Mouse (Mus musculus): ENCODE data around the gene Rfx8.
A peak's percentile ranks its signal among the peaks of the same experiment; 100 is the strongest.

The Rfx8 gene

GRCm38 (mm10) chr1:39720632-39721350 lies at the start of gene Rfx8:
Gene Rfx8, minus strand, starts transcription at chr1:39720997.
- DNase-seq, result no peak

- no peak for DNase-seq
These were observed 49.6 kb upstream of the Rfx8 start for GRCm38 (mm10) chr1:39770436-39770835.

- DNase-seq, result no peak
These were observed 47.2 kb upstream of the Rfx8 start for GRCm38 (mm10) chr1:39768017-39768416.

- no peak for DNase-seq
These were observed 45.2 kb upstream of the Rfx8 start for GRCm38 (mm10) chr1:39765854-39766493.

- DNase-seq, result peak; percentile 25 to 35
These were observed 41.2 kb upstream of the Rfx8 start for GRCm38 (mm10) chr1:39762025-39762370.

GRCm38 (mm10) chr1:39761211-39762024 lies 40.6 kb upstream of the Rfx8 start:
- DNase-seq, result peak; percentile 15 to 16

- no peak for DNase-seq
These were observed 39.5 kb upstream of the Rfx8 start for GRCm38 (mm10) chr1:39760181-39760715.

- DNase-seq, result no peak
These were observed 38.7 kb upstream of the Rfx8 start for GRCm38 (mm10) chr1:39759231-39760175.

- DNase-seq, result no peak
These were observed 37.4 kb upstream of the Rfx8 start for GRCm38 (mm10) chr1:39758244-39758643.

- no peak for DNase-seq
These were observed 36.2 kb upstream of the Rfx8 start for GRCm38 (mm10) chr1:39756952-39757351.

GRCm38 (mm10) chr1:39754224-39754957 lies 33.6 kb upstream of the Rfx8 start:
- no peak for DNase-seq

- DNase-seq, result no peak
These were observed 30.7 kb upstream of the Rfx8 start for GRCm38 (mm10) chr1:39751537-39751936.

- peak in 1 of 2 experiments; percentile 17 for DNase-seq
These were observed 28.9 kb upstream of the Rfx8 start for GRCm38 (mm10) chr1:39749664-39750063.

- no peak for DNase-seq
These were observed 28.4 kb upstream of the Rfx8 start for GRCm38 (mm10) chr1:39749214-39749613.

GRCm38 (mm10) chr1:39748666-39749065 lies 27.9 kb upstream of the Rfx8 start:
- no peak for DNase-seq

- no peak for DNase-seq
These were observed 25.7 kb upstream of the Rfx8 start for GRCm38 (mm10) chr1:39746464-39746863.

GRCm38 (mm10) chr1:39740948-39741347 lies 20.2 kb upstream of the Rfx8 start:
- no peak for DNase-seq

- DNase-seq, result no peak
These were observed 19.2 kb upstream of the Rfx8 start for GRCm38 (mm10) chr1:39740002-39740401.

GRCm38 (mm10) chr1:39735927-39736604 lies 15.3 kb upstream of the Rfx8 start:
- DNase-seq, result peak; percentile 56 to 58

- no peak for DNase-seq
These were observed 14.7 kb upstream of the Rfx8 start for GRCm38 (mm10) chr1:39735493-39735892.

GRCm38 (mm10) chr1:39734881-39735280 lies 14.1 kb upstream of the Rfx8 start:
- DNase-seq, result no peak

All from B cell, adult 2 months (primary cell).